Mouse (Mus musculus): ENCODE data around the gene Olfr1446. TPM values are rescaled to one million over a fixed set of nuclear protein-coding genes. Genes with fewer than 3 reads are reported as not detected.

Olfr1446 gene
- not detected in 2 replicates for total RNA-seq (2015; ENCODE audit: low replicate concordance)
- total RNA-seq (2017; ENCODE audit: low replicate concordance) = not detected in 2 replicates

GRCm38 (mm10) chr19:12893424-12893823 is at the start of gene Olfr1446:
TSS of gene Olfr1446 (minus strand) at chr19:12893524.
- ATAC-seq (replicated peaks; ENCODE audit: low FRiP score, poor library complexity, severe bottlenecking) = no peak

GRCm38 (mm10) chr19:12930540-12930939 is 37.2 kb upstream of the Olfr1446 start, which contains the start of gene Olfr1449:
TSS of gene Olfr1449 (plus strand) at chr19:12930840.
- ATAC-seq (replicated peaks; ENCODE audit: low FRiP score, poor library complexity, severe bottlenecking) = no peak

DNA sequence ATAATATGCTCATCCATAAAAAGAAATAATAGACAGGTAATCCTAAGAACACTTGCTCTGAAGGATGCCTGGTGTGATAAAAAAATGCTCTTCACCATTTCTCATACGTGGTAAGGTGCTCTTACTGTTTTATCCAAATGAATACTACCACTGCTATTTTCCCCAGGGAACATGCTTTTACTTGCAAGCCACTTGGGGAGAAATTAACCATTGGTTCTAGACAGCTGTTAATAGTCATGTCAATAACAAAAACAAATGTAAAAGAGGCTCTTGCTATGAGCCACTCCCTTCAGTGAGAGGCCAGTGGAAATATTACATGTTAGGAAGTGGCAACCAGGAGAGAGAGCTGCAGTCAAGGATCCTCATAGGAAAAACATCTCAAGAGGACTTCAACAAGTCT is 31.0 kb upstream of the Olfr1446 start, which contains the start of gene Olfr1448:
TSS of gene Olfr1448 (minus strand) at position 101 of the 400 bp plus-strand sequence.
- ATAC-seq (replicated peaks; ENCODE audit: low FRiP score, poor library complexity, severe bottlenecking) = no peak

- ATAC-seq (replicated peaks; ENCODE audit: low FRiP score, poor library complexity, severe bottlenecking) = no peak
Measured at GRCm38 (mm10) chr19:12903643-12904042, 10.3 kb upstream of the Olfr1446 start, which contains the start of gene Olfr1447. TSS of gene Olfr1447 (minus strand) at chr19:12903743.

- ATAC-seq (replicated peaks; ENCODE audit: low FRiP score, poor library complexity, severe bottlenecking) = no peak
Measured at GRCm38 (mm10) chr19:12883555-12883954, 9.8 kb downstream of the Olfr1446 start, which contains the start of gene Olfr1445. TSS of gene Olfr1445 (plus strand) at chr19:12883855.

GRCm38 (mm10) chr19:12856983-12857382 is 36.3 kb downstream of the Olfr1446 start, which contains the start of gene Olfr1444:
TSS of gene Olfr1444 (plus strand) at chr19:12857283.
- no peak for ATAC-seq (replicated peaks; ENCODE audit: low FRiP score, poor library complexity, severe bottlenecking)

DNA sequence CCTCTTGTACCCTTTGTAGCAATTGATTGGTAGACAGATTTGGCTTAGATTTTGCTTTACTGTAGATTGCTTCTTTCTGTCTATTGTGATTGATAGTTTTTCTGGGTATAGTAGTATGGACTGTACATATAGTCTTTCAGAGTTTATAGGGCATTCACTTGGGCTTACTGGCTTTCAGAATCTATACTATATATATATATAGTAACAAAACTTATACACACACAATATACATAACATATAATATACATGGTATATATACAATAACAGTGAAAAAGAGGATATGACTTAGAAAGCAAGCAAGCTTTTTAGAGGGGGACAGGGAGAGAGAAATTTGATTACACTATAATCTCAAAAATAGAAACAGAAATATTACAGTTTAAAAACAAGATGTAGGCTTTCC is 46.9 kb downstream of the Olfr1446 start, which contains the start of gene Gm5244:
TSS of gene Gm5244 (plus strand) at position 301 of the 400 bp plus-strand sequence.
- ATAC-seq (replicated peaks; ENCODE audit: low FRiP score, poor library complexity, severe bottlenecking) = no peak

GRCm38 (mm10) chr19:12838507-12838906 is 54.8 kb downstream of the Olfr1446 start:
- no peak for ATAC-seq (replicated peaks; ENCODE audit: low FRiP score, poor library complexity, severe bottlenecking)

Other genes with a start within 250 kb of the Olfr1446 start
- gene Olfr1442, start 223.1 kb downstream of the Olfr1446 start, total RNA-seq (2015; ENCODE audit: low replicate concordance) = not detected in 2 replicates
- 0.23 TPM in 1 of 2 replicates, not detected in the other for gene Olfr1442, start 223.1 kb downstream of the Olfr1446 start, total RNA-seq (2017; ENCODE audit: low replicate concordance)
- gene Olfr1443, start 215.4 kb downstream of the Olfr1446 start, total RNA-seq (2015; ENCODE audit: low replicate concordance) = not detected in 2 replicates
- not detected in 2 replicates for gene Olfr1443, start 215.4 kb downstream of the Olfr1446 start, total RNA-seq (2017; ENCODE audit: low replicate concordance)
- gene Keg1, start 197.7 kb downstream of the Olfr1446 start, total RNA-seq (2015; ENCODE audit: low replicate concordance) = not detected in 2 replicates
- gene Keg1, start 197.7 kb downstream of the Olfr1446 start, total RNA-seq (2017; ENCODE audit: low replicate concordance) = not detected in 2 replicates
- gene Cntf, start 127.9 kb downstream of the Olfr1446 start, total RNA-seq (2015; ENCODE audit: low replicate concordance) = 6.7 and 20.2 TPM in 2 replicates
- 3.6 and 5.0 TPM in 2 replicates for gene Cntf, start 127.9 kb downstream of the Olfr1446 start, total RNA-seq (2017; ENCODE audit: low replicate concordance)
- 101 and 140 TPM in 2 replicates for gene Zfp91, start 97.4 kb downstream of the Olfr1446 start, total RNA-seq (2015; ENCODE audit: low replicate concordance)
- gene Zfp91, start 97.4 kb downstream of the Olfr1446 start, total RNA-seq (2017; ENCODE audit: low replicate concordance) = 140 and 154 TPM in 2 replicates
- 0.84 and 2.9 TPM in 2 replicates for gene Lpxn, start 97.3 kb downstream of the Olfr1446 start, total RNA-seq (2015; ENCODE audit: low replicate concordance)
- gene Lpxn, start 97.3 kb downstream of the Olfr1446 start, total RNA-seq (2017; ENCODE audit: low replicate concordance) = 1.3 and 3.2 TPM in 2 replicates
- not detected in 2 replicates for gene Gm5244, start 46.8 kb downstream of the Olfr1446 start, total RNA-seq (2015; ENCODE audit: low replicate concordance)
- gene Gm5244, start 46.8 kb downstream of the Olfr1446 start, total RNA-seq (2017; ENCODE audit: low replicate concordance) = not detected in 2 replicates
- gene Olfr1444, start 36.2 kb downstream of the Olfr1446 start, total RNA-seq (2015; ENCODE audit: low replicate concordance) = not detected in 2 replicates
- not detected in 2 replicates for gene Olfr1444, start 36.2 kb downstream of the Olfr1446 start, total RNA-seq (2017; ENCODE audit: low replicate concordance)
- not detected in 2 replicates for gene Olfr1445, start 9.7 kb downstream of the Olfr1446 start, total RNA-seq (2015; ENCODE audit: low replicate concordance)
- not detected in 2 replicates for gene Olfr1445, start 9.7 kb downstream of the Olfr1446 start, total RNA-seq (2017; ENCODE audit: low replicate concordance)
- not detected in 2 replicates for gene Olfr1447, start 10.2 kb upstream of the Olfr1446 start, total RNA-seq (2015; ENCODE audit: low replicate concordance)
- gene Olfr1447, start 10.2 kb upstream of the Olfr1446 start, total RNA-seq (2017; ENCODE audit: low replicate concordance) = not detected in 2 replicates
- gene Olfr1448, start 30.9 kb upstream of the Olfr1446 start, total RNA-seq (2015; ENCODE audit: low replicate concordance) = not detected in 2 replicates
- not detected in 2 replicates for gene Olfr1448, start 30.9 kb upstream of the Olfr1446 start, total RNA-seq (2017; ENCODE audit: low replicate concordance)
- not detected in 2 replicates for gene Olfr1449, start 37.3 kb upstream of the Olfr1446 start, total RNA-seq (2015; ENCODE audit: low replicate concordance)
- gene Olfr1449, start 37.3 kb upstream of the Olfr1446 start, total RNA-seq (2017; ENCODE audit: low replicate concordance) = not detected in 2 replicates
- not detected in 2 replicates for gene Olfr1450, start 56.7 kb upstream of the Olfr1446 start, total RNA-seq (2015; ENCODE audit: low replicate concordance)
- not detected in 2 replicates for gene Olfr1450, start 56.7 kb upstream of the Olfr1446 start, total RNA-seq (2017; ENCODE audit: low replicate concordance)
- gene Olfr1451, start 101.5 kb upstream of the Olfr1446 start, total RNA-seq (2015; ENCODE audit: low replicate concordance) = not detected in 2 replicates
- not detected in 2 replicates for gene Olfr1451, start 101.5 kb upstream of the Olfr1446 start, total RNA-seq (2017; ENCODE audit: low replicate concordance)
- not detected in 2 replicates for gene Olfr1453, start 134.8 kb upstream of the Olfr1446 start, total RNA-seq (2015; ENCODE audit: low replicate concordance)
- gene Olfr1453, start 134.8 kb upstream of the Olfr1446 start, total RNA-seq (2017; ENCODE audit: low replicate concordance) = not detected in 2 replicates
- gene Olfr1454, start 167.1 kb upstream of the Olfr1446 start, total RNA-seq (2015; ENCODE audit: low replicate concordance) = not detected in 2 replicates
- not detected in 2 replicates for gene Olfr1454, start 167.1 kb upstream of the Olfr1446 start, total RNA-seq (2017; ENCODE audit: low replicate concordance)
- not detected in 2 replicates for gene Olfr1457, start 204.4 kb upstream of the Olfr1446 start, total RNA-seq (2015; ENCODE audit: low replicate concordance)
- not detected in 2 replicates for gene Olfr1457, start 204.4 kb upstream of the Olfr1446 start, total RNA-seq (2017; ENCODE audit: low replicate concordance)
- not detected in 2 replicates for gene Olfr1458, start 213.3 kb upstream of the Olfr1446 start, total RNA-seq (2015; ENCODE audit: low replicate concordance)
- not detected in 2 replicates for gene Olfr1458, start 213.3 kb upstream of the Olfr1446 start, total RNA-seq (2017; ENCODE audit: low replicate concordance)